Mouse (Mus musculus): ENCODE measurements around the gene Kdm6a. TPM values are rescaled to one million over a fixed set of nuclear protein-coding genes. Genes with fewer than 3 reads are reported as not detected.

Gene Kdm6a
- 7.7 and 8.4 TPM in 2 replicates for polyA plus RNA-seq (2012; rRNA removed)

GRCm38 (mm10) chrX:18162192-18162857, at the start of gene Kdm6a:
Kdm6a (plus strand) TSS chrX:18162575.

DNA sequence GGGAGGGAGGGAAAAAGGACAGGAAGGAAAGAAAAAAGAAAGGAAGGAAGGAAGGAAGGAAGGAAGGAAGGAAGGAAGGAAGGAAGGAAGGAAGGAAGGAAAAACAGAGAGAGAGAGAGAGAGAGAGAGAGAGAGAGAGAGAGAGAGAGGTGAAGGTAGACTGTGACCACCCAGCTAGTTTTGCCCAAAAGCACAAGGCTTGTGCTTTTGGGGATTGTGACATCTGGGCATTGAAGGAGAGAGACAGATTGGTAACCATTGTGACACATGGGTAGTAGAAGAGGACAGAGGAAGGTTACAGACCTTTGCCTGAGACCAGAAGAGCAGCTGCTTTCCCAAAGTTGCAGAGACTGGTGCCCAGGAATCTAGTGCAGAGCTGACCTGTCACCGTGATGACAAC, 16.8 kb upstream of the Kdm6a start, which contains the start of gene Dusp21:
Dusp21 (plus strand) TSS at position 301 of the 400 bp plus-strand sequence.

Other genes starting within 250 kb of the Kdm6a start
- not detected in 2 replicates for gene Dusp21, start 16.7 kb upstream of the Kdm6a start, polyA plus RNA-seq (2012; rRNA removed)